Mouse (Mus musculus): ENCODE measurements around the gene Tma7.

DNA sequence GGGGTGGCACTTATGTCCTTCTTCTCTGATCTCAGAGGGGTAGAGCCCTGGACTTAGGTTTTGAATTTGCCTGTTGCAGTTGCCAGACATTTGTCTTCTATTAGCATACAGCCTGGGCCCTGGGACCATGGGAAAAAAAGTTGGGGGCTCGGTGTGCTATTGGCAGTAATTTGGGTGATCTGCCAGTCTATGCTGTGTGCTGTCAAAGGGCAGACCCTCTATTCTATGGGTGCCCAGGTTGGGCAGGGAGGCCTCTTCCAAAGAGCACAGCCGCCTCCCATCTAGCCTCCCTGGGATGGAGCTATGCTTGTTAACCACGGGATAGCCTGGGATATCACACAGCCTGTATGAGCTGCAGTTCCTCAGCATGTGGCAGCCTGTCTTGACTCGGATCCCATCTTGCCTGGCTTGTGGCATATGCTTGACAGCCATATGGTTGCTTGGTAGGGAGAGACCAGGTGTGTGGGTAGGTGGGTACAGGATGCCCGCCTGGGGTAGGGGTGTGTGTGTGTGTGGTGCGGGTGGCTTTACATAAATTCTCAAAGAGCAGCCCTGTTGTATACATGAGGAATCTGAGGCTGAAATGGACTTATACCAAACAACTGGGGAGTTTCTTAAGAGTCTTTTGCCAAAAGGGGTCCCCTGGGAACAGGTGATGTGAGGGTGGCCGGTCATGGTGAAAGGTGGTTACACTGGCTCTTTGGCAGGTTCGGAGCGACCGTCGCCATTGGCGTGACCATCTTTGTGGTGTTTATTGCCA, 26.9 kb downstream of the Tma7 start:
- TF ChIP-seq POLR2A (IDR thresholded peaks at IDR 0.05; ENCODE audit: borderline replicate concordance, insufficient read depth, low read length), result no peak
- TF ChIP-seq CTCF (IDR thresholded peaks at IDR 0.05; ENCODE audit: borderline replicate concordance, insufficient read depth, low read depth, low read length), result no peak
